Mouse (Mus musculus) small intestine, adult 2 months (tissue): Measurements from ENCODE around the gene Nlrp3.

Experiments
- CTCF ChIP-seq: fragments of 200-500 bp; IDR thresholded peaks from 2 replicates; pipeline ENCODE4 v1.5.1; 2012; ENCODE audit warnings: low read depth, mild to moderate bottlenecking, control low read depth, inconsistent platforms, low read length, moderate library complexity, mixed read lengths; ENCODE audit not compliant: insufficient replicate concordance, insufficient read length; ENCODE audit errors: extremely low read depth
- POLR2A ChIP-seq: fragments of 200-500 bp; IDR thresholded peaks from 2 replicates; pipeline ENCODE4 v1.6.1; 2012; ENCODE audit warnings: low read depth, mild to moderate bottlenecking, control low read depth, inconsistent platforms, low read length, moderate library complexity

- TF ChIP-seq POLR2A (no peak), CTCF (no peak)
Measured at GRCm38 (mm10) chr11:59599211-59599610, 57.8 kb downstream of the Nlrp3 start.
